Mouse (Mus musculus): ENCODE data around the gene Tdrd9.

GRCm38 (mm10) chr12:112024581-112025310 is 53.4 kb downstream of the Tdrd9 start:
- TF ChIP-seq POLR2A (IDR thresholded peaks at IDR 0.05; ENCODE audit: borderline replicate concordance, extremely low read depth, insufficient read depth, insufficient read length, poor library complexity, severe bottlenecking) (no peak), CTCF (IDR thresholded peaks at IDR 0.05; ENCODE audit: borderline replicate concordance, extremely low read depth, insufficient read depth, insufficient read length) (no peak)

All from brain, embryonic 14.5 days (tissue).